Mouse (Mus musculus): ENCODE results near the gene Bmf. TPM values are rescaled to one million over a fixed set of nuclear protein-coding genes. Genes with fewer than 3 reads are reported as not detected.

The Bmf gene
- total and polyA plus RNA-seq, 2 experiments from 2014 or later: 0.99 to 6.8 TPM

- no peaks in the 10 kb centered on the region for H3K27me3 ChIP-seq (ENCODE audit: insufficient read depth, low read length)
- DNase-seq (ENCODE audit: low spot score): no peak
- H3K4me2 ChIP-seq (ENCODE audit: low read depth, low read length, poor library complexity, severe bottlenecking): no peak overlapping the region
- 86% methylated on average over 3 of the region's 3 CpGs for WGBS
- H3K4me3 ChIP-seq (ENCODE audit: low read depth, low read length): no peak overlapping the region
- H3K9me3 ChIP-seq (ENCODE audit: low read length): no peaks in the 10 kb centered on the region
- H3K36me3 ChIP-seq (ENCODE audit: insufficient read depth, low read length): no peaks in the 10 kb centered on the region
- no peak overlapping the region for H3K27ac ChIP-seq (ENCODE audit: low read depth, low read length)
- no peak for ATAC-seq (ENCODE audit: low FRiP score)
- no peaks in the 10 kb centered on the region for H3K4me1 ChIP-seq (ENCODE audit: insufficient read depth, low read length)
- no peak for TF ChIP-seq CTCF (IDR thresholded peaks at IDR 0.05)
- no peak overlapping the region for H3K9ac ChIP-seq (replicated peaks; ENCODE audit: low read length, poor library complexity, severe bottlenecking)
Measured at GRCm38 (mm10) chr2:118524811-118525210, 24.7 kb downstream of the Bmf start.

GRCm38 (mm10) chr2:118523163-118523730 is 26.2 kb downstream of the Bmf start:
- DNase-seq (ENCODE audit: low spot score): no peak
- 42% methylated on average over 5 of the region's 5 CpGs for WGBS
- no peak for ATAC-seq (ENCODE audit: low FRiP score)
- no peaks in the 10 kb centered on the region for H3K4me1 ChIP-seq (ENCODE audit: insufficient read depth, low read length)
- no peaks in the 10 kb centered on the region for H3K36me3 ChIP-seq (ENCODE audit: insufficient read depth, low read length)
- H3K4me3 ChIP-seq (ENCODE audit: low read depth, low read length): no peak overlapping the region
- H3K9me3 ChIP-seq (ENCODE audit: low read length): no peaks in the 10 kb centered on the region
- H3K4me2 ChIP-seq (ENCODE audit: low read depth, low read length, poor library complexity, severe bottlenecking): no peak overlapping the region
- H3K27me3 ChIP-seq (ENCODE audit: insufficient read depth, low read length): no peaks in the 10 kb centered on the region
- no peak overlapping the region for H3K9ac ChIP-seq (replicated peaks; ENCODE audit: low read length, poor library complexity, severe bottlenecking)
- no peak overlapping the region for H3K27ac ChIP-seq (ENCODE audit: low read depth, low read length)
- TF ChIP-seq CTCF (IDR thresholded peaks at IDR 0.05): no peak

DNA sequence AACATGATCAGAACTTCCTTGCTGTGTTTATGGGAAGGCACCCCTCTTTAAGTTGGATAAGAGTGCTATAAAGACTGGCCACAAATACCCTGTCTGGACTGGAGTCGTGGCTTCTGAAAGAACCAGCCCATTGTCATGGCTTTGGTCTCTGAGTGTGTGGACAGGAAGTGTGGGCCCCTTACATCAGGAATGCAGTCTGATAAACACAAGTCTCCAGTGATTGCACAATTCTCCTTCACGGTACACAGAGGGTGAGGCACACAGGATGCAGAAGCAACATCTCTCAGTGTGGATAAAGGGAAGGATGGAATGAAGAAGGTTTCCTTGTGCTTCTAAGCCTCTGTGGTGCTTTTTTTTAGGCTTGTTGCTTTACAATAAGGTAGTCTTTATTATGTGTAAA is 27.2 kb downstream of the Bmf start:
- H3K4me1 ChIP-seq (ENCODE audit: insufficient read depth, low read length): no peaks in the 10 kb centered on the region
- H3K36me3 ChIP-seq (ENCODE audit: insufficient read depth, low read length): no peaks in the 10 kb centered on the region
- ATAC-seq (ENCODE audit: low FRiP score): no peak
- H3K9me3 ChIP-seq (ENCODE audit: low read length): no peaks in the 10 kb centered on the region
- no peak overlapping the region for H3K4me2 ChIP-seq (ENCODE audit: low read depth, low read length, poor library complexity, severe bottlenecking)
- no peak for TF ChIP-seq CTCF (IDR thresholded peaks at IDR 0.05)
- no peaks in the 10 kb centered on the region for H3K27me3 ChIP-seq (ENCODE audit: insufficient read depth, low read length)
- no peak overlapping the region for H3K27ac ChIP-seq (ENCODE audit: low read depth, low read length)
- H3K4me3 ChIP-seq (ENCODE audit: low read depth, low read length): no peak overlapping the region
- 52% methylated on average over 2 of the region's 2 CpGs for WGBS
- no peak overlapping the region for H3K9ac ChIP-seq (replicated peaks; ENCODE audit: low read length, poor library complexity, severe bottlenecking)
- no peak for DNase-seq (ENCODE audit: low spot score)

DNA sequence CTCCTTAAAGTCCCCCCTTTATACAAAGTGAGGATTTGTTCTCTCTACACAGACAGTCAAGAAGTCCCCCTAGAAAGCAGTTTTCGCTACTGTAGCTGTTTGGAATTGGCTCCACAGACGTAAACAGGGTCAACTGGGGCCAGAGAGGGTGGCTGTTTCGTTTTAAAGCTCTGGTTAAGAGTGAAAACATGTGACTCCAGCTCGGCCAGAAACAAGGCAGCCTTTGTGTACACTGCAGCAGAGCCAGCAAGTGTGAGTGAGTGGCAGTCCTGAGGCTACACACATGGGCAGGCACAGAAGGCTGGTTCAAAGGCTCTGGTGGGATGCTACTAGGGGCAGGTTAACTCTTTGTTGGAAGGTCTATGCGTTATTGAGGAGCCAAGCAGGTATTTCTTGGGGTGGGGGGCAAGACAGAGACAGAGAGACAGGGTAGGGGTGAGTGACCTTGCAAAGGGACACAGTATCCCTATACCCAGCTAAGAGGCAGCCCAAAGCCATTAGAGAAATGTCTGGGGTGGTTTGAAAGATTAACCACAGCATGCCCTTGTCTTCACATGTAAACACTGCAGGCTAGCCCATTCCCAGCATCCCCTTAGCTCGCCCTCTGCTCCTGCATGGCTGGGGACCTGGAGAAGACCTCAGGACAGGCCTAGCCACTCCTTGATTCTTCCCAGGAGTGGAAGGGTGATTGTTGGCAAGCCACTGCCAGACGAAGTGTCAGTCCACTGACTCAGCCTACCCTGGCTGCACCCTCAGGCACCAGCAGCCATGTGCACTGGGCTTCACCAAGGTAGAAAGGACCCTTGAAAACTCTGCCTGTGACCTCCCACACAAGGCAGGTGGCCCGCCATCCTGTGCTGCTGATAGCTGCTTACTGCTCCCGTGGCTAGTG is 29.2 kb downstream of the Bmf start:
- TF ChIP-seq CTCF (IDR thresholded peaks at IDR 0.05): no peak
- WGBS: 50% methylated on average over 9 of the region's 9 CpGs
- Histone ChIP-seq H3K27me3 (ENCODE audit: insufficient read depth, low read length) (no peaks in the 10 kb centered on the region), H3K4me1 (ENCODE audit: insufficient read depth, low read length) (no peaks in the 10 kb centered on the region), H3K9me3 (ENCODE audit: low read length) (no peaks in the 10 kb centered on the region), H3K4me3 (ENCODE audit: low read depth, low read length) (no peak overlapping the region), H3K27ac (ENCODE audit: low read depth, low read length) (no peak overlapping the region), H3K36me3 (ENCODE audit: insufficient read depth, low read length) (no peaks in the 10 kb centered on the region), H3K4me2 (ENCODE audit: low read depth, low read length, poor library complexity, severe bottlenecking) (no peak overlapping the region), H3K9ac (replicated peaks; ENCODE audit: low read length, poor library complexity, severe bottlenecking) (no peak overlapping the region)
- DNase-seq (ENCODE audit: low spot score) (peak; percentile 75), ATAC-seq (ENCODE audit: low FRiP score) (peak; percentile 74)

GRCm38 (mm10) chr2:118512418-118513377 is 36.8 kb downstream of the Bmf start:
- no peak overlapping the region for H3K4me2 ChIP-seq (ENCODE audit: low read depth, low read length, poor library complexity, severe bottlenecking)
- H3K27ac ChIP-seq (ENCODE audit: low read depth, low read length): no peak overlapping the region
- ATAC-seq (ENCODE audit: low FRiP score) (no peak), DNase-seq (ENCODE audit: low spot score) (no peak)
- no peak for TF ChIP-seq CTCF (IDR thresholded peaks at IDR 0.05)
- no peak overlapping the region for H3K4me3 ChIP-seq (ENCODE audit: low read depth, low read length)
- no peaks in the 10 kb centered on the region for H3K27me3 ChIP-seq (ENCODE audit: insufficient read depth, low read length)
- no peak overlapping the region for H3K9ac ChIP-seq (replicated peaks; ENCODE audit: low read length, poor library complexity, severe bottlenecking)
- H3K9me3 ChIP-seq (ENCODE audit: low read length): no peaks in the 10 kb centered on the region
- no peaks in the 10 kb centered on the region for H3K4me1 ChIP-seq (ENCODE audit: insufficient read depth, low read length)
- WGBS: 85% methylated on average over 16 of the region's 16 CpGs
- no peaks in the 10 kb centered on the region for H3K36me3 ChIP-seq (ENCODE audit: insufficient read depth, low read length)
